Mouse (Mus musculus): ENCODE measurements around the gene Etfrf1. TPM values are rescaled to one million over a fixed set of nuclear protein-coding genes. Genes with fewer than 3 reads are reported as not detected.

Etfrf1 gene
- 10 to 100 TPM; 24.0 to 27.9 (median 26.4) TPM for total RNA-seq (2022)

GRCm38 (mm10) chr6:145210816-145211338, at the start of gene Etfrf1, which contains the start of gene Casc1:
Etfrf1 (plus strand) TSS chr6:145211134.
Casc1 (minus strand) TSS chr6:145211005.
- DNase-seq (ENCODE audit: low spot score in 2 of 2), result peak; percentile 92 to 100

- no peak for DNase-seq (ENCODE audit: low spot score in 2 of 2)
These were observed 38.9 kb upstream of the Etfrf1 start for GRCm38 (mm10) chr6:145171892-145172606.

- DNase-seq (ENCODE audit: low spot score in 2 of 2), result no peak
These were observed 37.1 kb upstream of the Etfrf1 start for GRCm38 (mm10) chr6:145173781-145174191.

GRCm38 (mm10) chr6:145175571-145175981, 35.4 kb upstream of the Etfrf1 start:
- DNase-seq (ENCODE audit: low spot score in 2 of 2), result no peak

- DNase-seq (ENCODE audit: low spot score in 2 of 2), result no peak
These were observed 34.5 kb upstream of the Etfrf1 start for GRCm38 (mm10) chr6:145176474-145176873.

- peak in 1 of 2 experiments; percentile 48 for DNase-seq (ENCODE audit: low spot score in 2 of 2)
These were observed 31.3 kb upstream of the Etfrf1 start for GRCm38 (mm10) chr6:145179665-145180064.

GRCm38 (mm10) chr6:145182044-145182443, 28.9 kb upstream of the Etfrf1 start:
- DNase-seq (ENCODE audit: low spot score in 2 of 2), result no peak

GRCm38 (mm10) chr6:145186096-145186495, 24.8 kb upstream of the Etfrf1 start:
- DNase-seq (ENCODE audit: low spot score in 2 of 2), result no peak

- peak; percentile 21 to 74 for DNase-seq (ENCODE audit: low spot score in 2 of 2)
These were observed 23.5 kb upstream of the Etfrf1 start for GRCm38 (mm10) chr6:145187093-145188088.

GRCm38 (mm10) chr6:145193038-145193437, 17.9 kb upstream of the Etfrf1 start:
- no peak for DNase-seq (ENCODE audit: low spot score in 2 of 2)

- no peak for DNase-seq (ENCODE audit: low spot score in 2 of 2)
These were observed 17.5 kb upstream of the Etfrf1 start for GRCm38 (mm10) chr6:145193446-145193845.

GRCm38 (mm10) chr6:145197949-145198686, 12.8 kb upstream of the Etfrf1 start:
- no peak for DNase-seq (ENCODE audit: low spot score in 2 of 2)

- no peak for DNase-seq (ENCODE audit: low spot score in 2 of 2)
These were observed 8.4 kb upstream of the Etfrf1 start for GRCm38 (mm10) chr6:145202432-145203125.

GRCm38 (mm10) chr6:145204440-145204839, 6.5 kb upstream of the Etfrf1 start:
- no peak for DNase-seq (ENCODE audit: low spot score in 2 of 2)

- DNase-seq (ENCODE audit: low spot score in 2 of 2), result no peak
These were observed 5.8 kb upstream of the Etfrf1 start for GRCm38 (mm10) chr6:145205142-145205541.

- DNase-seq (ENCODE audit: low spot score in 2 of 2), result no peak
These were observed 766 bp upstream of the Etfrf1 start for GRCm38 (mm10) chr6:145210056-145210680.

- no peak for DNase-seq (ENCODE audit: low spot score in 2 of 2)
These were observed 707 bp downstream of the Etfrf1 start for GRCm38 (mm10) chr6:145211376-145212305.

GRCm38 (mm10) chr6:145213916-145214315, 3.0 kb downstream of the Etfrf1 start:
- no peak for DNase-seq (ENCODE audit: low spot score in 2 of 2)

- DNase-seq (ENCODE audit: low spot score in 2 of 2), result no peak
These were observed 4.9 kb downstream of the Etfrf1 start for GRCm38 (mm10) chr6:145215826-145216225.

Data from left cerebral cortex, adult 8-10 months (tissue).